Mouse (Mus musculus) heart, adult 11 months (tissue): ENCODE measurements at regions not wholly inside any gene's neighbourhood (a gene's known extent, or its start where the extent isn't known, plus 50 kb on each side); places are given as distances from the start of the nearest gene placed in this dataset.

Source experiments
- DNase-seq: peaks from one replicate; pipeline ENCODE4 v3.0.0; 2022

- peak; percentile 48 for DNase-seq
Measured at GRCm38 (mm10) chr8:90635766-90636492, 181.3 kb downstream of the Gm19935 start.

- DNase-seq = no peak
Measured at GRCm38 (mm10) chr8:90630796-90631195, 186.4 kb downstream of the Gm19935 start.

- no peak for DNase-seq
Measured at GRCm38 (mm10) chr8:90608410-90608809, 208.8 kb downstream of the Gm19935 start.

- no peak for DNase-seq
Measured at GRCm38 (mm10) chr8:90600946-90601695, 216.1 kb downstream of the Gm19935 start.

- peak; percentile 95 for DNase-seq
Measured at GRCm38 (mm10) chr8:90597376-90597775, 219.8 kb downstream of the Gm19935 start.

- peak; percentile 33 for DNase-seq
Measured at GRCm38 (mm10) chr8:90579426-90579825, 231.3 kb upstream of the Tox3 start.

GRCm38 (mm10) chr8:90576976-90577375, 228.8 kb upstream of the Tox3 start:
- DNase-seq = peak; percentile 66

- DNase-seq = no peak
Measured at GRCm38 (mm10) chr8:90574676-90575075, 226.5 kb upstream of the Tox3 start.

GRCm38 (mm10) chr8:90556079-90556427, 207.9 kb upstream of the Tox3 start:
- no peak for DNase-seq

GRCm38 (mm10) chr8:90555415-90556078, 207.4 kb upstream of the Tox3 start:
- DNase-seq = no peak

- no peak for DNase-seq
Measured at GRCm38 (mm10) chr8:90547276-90547675, 199.1 kb upstream of the Tox3 start.

GRCm38 (mm10) chr8:90542619-90543018, 194.5 kb upstream of the Tox3 start:
- no peak for DNase-seq

- DNase-seq = no peak
Measured at GRCm38 (mm10) chr8:90536196-90536640, 188.1 kb upstream of the Tox3 start.

GRCm38 (mm10) chr8:90535515-90536156, 187.5 kb upstream of the Tox3 start:
- no peak for DNase-seq

GRCm38 (mm10) chr8:90521393-90521792, 173.2 kb upstream of the Tox3 start:
- peak; percentile 45 for DNase-seq

GRCm38 (mm10) chr8:90520186-90520585, 172.0 kb upstream of the Tox3 start:
- no peak for DNase-seq

- DNase-seq = no peak
Measured at GRCm38 (mm10) chr8:90519567-90519966, 171.4 kb upstream of the Tox3 start.

- DNase-seq = peak; percentile 57
Measured at GRCm38 (mm10) chr8:90514191-90514590, 166.0 kb upstream of the Tox3 start.

- peak; percentile 44 for DNase-seq
Measured at GRCm38 (mm10) chr8:90513601-90514000, 165.5 kb upstream of the Tox3 start.

GRCm38 (mm10) chr8:90513102-90513501, 165.0 kb upstream of the Tox3 start:
- DNase-seq = no peak

GRCm38 (mm10) chr8:90512594-90512993, 164.5 kb upstream of the Tox3 start:
- no peak for DNase-seq

GRCm38 (mm10) chr8:90504521-90504920, 156.4 kb upstream of the Tox3 start:
- DNase-seq = peak; percentile 35

- DNase-seq = peak; percentile 34
Measured at GRCm38 (mm10) chr8:90503306-90503705, 155.2 kb upstream of the Tox3 start.
